Mouse (Mus musculus) v-Abl transformed pro-B cells (cell line): ENCODE data around the gene Gm20388.

Experiments
- in situ Hi-C, 2 experiments: fragments of 400-800 bp; cut with MboI; formaldehyde crosslinking; loops; one replicate each; pipeline ENCODE4 v1.15.1; 2025; ENCODE audit not compliant: unreplicated experiment in 2 of 2

The Gm20388 gene

DNA sequence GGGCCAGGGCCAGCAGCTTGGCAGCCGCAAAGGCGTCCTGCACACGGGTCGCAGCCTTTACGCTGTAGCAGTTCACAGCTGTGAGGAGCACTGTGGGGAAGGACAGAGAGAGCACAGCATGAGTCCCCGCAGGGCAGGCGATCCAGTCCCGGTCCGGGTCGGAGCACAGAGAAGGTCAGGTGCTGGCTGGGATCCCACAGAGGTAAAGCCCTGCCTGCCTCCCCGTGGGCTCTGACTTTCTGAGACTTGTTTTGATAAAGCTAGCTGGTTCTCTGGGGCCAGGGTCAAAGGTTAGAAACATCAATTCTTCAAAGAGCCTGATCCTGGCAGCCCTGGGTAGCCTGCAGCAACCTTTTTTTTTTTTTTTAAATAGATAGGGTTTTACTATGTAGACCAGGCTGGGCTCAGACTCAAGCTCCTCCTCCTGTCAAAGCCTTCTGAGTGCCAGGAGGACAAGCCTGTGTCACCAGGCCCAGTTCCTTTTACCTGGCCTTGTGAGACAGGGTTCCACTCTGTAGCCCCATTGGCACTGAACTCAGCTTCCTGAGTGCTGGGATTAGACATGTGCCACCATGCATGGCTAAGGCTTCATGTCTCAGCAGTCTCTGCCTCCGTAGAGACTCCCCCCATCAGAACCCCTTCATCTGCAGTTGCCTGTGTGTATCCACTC, 1986.0 kb downstream of the Gm20388 start:
- in situ Hi-C loops: no loop called here

DNA sequence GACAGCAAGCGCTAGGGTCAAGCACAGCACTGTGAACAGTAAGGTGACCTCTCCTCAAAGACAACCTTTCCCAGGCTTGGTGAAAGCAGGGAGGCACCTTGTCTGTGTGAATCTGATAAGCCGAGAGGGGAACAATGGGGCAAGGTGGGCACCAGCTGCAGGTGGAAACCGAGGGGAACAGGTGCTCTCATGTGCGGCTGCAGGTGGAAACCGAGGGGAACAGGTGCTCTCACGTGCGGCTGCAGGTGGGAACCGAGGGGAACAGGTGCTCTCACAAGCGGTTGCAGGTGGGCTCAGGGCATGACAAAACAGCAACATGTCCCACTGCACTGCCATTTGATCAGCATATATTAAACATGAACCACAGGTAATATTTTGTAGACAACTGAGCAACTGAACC, 1986.6 kb downstream of the Gm20388 start:
- in situ Hi-C loops: no loop called here

DNA sequence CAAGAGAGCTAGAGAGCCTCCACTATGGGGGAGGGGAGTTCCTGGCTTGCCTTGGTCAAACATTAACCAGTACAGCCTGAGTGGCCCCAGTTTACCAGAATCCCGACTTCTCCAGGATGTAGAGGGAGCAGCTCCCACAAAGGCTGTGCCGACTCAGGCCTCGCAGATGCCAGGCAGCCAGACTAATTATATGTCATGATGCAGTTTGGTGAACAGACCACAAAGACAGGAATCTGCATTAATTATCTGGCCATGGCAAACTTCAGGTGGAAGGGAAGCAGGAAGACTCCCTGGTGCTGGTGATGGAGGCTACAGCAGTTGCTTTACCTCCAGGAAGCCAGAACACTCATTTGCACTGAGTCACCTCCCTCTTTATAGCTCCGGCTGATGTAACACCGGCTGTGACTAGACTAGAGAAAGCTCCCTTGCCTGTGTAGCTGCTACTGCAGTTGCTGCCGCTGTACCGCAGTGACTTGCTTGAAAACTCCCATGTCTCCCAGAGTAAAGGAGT, 1987.3 kb downstream of the Gm20388 start:
- in situ Hi-C loops: no loop called here

DNA sequence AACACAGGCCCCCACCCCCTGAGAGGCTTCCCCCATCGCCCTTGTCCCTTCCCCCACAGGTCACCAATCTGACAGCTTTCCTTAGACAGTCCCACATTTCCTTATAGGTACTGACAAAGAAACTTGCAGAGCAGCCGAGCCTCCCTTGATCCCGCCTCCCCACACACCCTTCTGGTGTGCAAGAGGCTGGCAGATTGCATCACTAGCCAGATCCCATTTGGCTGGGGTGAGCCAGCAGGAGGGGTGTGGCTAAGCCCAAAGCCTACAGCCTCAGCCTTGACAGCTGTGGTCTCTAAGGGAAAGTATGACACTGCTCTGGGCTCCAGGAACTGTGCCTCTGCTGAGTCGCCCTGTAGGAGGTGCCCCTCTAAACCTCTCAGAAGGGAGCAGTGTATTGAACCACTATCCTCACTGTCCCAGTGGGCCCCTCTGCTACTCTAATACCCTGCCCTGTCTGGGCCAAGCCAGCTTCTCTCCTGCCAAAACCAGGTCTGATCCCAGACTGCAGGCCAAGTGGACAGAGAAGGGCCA, 1987.8 kb downstream of the Gm20388 start:
- in situ Hi-C loops: no loop called here

GRCm38 (mm10) chr8:121899180-121900044, 1988.8 kb downstream of the Gm20388 start:
- in situ Hi-C loops: loop anchor here in 1 of 2 experiments (5.0 kb wide), 1 partner anchor 47 kb away; no protein-coding TSS in a partner anchor

DNA sequence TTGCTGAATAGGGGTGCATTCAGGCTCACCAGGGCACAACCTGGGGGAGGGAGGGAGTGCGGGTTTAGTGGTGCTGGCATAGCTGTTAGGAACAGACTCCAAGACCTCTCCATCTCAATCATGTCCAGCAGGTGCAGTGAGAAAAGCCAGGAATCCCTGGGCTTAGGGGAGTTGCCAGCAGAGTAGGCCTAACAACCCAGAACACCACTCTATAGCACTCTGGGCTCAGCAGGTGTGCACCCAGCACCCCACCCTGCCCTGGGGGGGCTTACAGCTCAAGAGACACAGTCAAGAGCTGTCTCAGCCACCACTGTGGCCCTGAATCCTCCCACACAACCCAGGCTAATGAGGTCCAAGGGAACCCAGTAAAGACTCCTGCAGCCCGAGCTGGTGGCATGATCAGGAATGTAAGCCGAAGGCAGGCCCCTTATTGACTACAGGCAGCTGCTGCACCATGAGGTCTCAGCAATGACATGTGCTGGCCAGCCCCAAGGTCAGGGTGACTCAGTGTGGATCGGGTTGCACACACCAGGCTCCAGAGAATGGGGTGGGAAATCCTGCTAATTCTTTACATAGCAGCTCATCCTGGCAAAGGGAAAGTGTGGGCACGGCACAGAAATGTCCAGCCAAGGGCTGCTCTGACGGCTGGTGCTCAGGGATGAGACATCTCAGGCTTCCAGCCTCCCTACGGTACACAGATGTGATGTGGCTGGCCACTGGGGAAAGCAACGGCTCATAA, 1991.0 kb downstream of the Gm20388 start:
- in situ Hi-C loops: loop anchor here in 1 of 2 experiments (5.0 kb wide), 1 partner anchor 49 kb away; no protein-coding TSS in a partner anchor

DNA sequence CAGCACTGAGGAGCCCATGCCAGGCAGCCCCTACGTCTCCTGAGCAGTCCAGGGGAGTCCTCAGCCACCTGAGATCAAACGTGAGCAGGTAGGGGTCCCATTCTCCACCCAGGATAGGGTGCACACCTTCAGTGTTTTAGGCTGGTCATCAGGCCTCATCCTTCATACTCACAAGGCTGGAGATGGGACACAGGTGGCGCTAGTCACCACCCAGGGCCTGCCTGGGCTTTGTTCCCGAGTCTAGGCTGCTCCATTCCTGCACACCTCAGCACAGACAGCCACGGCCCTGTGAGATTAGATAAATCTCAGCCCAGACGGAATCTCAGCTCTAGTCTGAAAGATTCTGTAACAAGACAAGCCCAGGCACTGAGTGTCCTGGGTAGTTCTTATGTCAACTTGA, 1993.3 kb downstream of the Gm20388 start:
- in situ Hi-C loops: loop anchor here in 1 of 2 experiments (5.0 kb wide), 1 partner anchor 52 kb away; no protein-coding TSS in a partner anchor

DNA sequence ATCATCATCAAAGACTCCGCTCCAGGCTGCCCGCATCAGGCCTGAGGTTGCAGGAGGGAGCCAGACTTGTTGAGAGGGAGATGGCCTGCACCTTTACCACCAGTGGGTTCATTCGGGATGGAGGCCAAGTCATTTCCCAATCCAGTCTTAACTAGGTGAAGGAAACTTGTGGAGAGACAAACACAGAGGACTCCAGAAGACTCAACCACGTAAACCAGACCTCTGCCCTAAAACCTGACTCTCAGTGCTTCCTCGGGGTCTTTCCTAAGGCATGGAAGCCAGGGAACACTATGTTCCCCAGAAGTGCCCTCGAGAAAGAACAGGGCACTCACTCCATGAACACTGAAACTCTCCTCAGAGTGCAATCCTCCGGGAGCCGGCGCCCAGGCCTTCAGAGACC, 1994.4 kb downstream of the Gm20388 start:
- in situ Hi-C loops: loop anchor here in 1 of 2 experiments (5.0 kb wide), 1 partner anchor 53 kb away; no protein-coding TSS in a partner anchor

DNA sequence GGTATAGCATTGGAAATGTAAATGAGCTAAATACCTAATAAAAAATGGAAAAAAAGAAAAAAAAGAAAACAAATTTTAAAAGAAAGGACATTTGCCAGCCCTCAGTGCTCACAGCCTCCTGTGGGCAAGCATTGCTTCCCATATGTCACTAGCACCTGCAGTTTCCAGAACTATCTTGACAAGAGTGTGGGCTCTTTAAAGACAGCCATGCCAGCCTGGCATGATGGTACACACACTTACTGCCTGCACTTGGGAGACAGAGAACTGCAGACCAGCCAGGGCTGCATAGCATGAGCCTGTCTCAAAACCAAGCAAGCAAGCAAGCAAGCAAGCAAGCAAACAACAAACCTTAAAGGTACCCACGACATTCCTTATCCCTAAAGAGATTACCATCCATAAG, 1994.8 kb downstream of the Gm20388 start:
- in situ Hi-C loops: no loop called here

GRCm38 (mm10) chr8:121905864-121906263, 1995.2 kb downstream of the Gm20388 start:
- in situ Hi-C loops: no loop called here

DNA sequence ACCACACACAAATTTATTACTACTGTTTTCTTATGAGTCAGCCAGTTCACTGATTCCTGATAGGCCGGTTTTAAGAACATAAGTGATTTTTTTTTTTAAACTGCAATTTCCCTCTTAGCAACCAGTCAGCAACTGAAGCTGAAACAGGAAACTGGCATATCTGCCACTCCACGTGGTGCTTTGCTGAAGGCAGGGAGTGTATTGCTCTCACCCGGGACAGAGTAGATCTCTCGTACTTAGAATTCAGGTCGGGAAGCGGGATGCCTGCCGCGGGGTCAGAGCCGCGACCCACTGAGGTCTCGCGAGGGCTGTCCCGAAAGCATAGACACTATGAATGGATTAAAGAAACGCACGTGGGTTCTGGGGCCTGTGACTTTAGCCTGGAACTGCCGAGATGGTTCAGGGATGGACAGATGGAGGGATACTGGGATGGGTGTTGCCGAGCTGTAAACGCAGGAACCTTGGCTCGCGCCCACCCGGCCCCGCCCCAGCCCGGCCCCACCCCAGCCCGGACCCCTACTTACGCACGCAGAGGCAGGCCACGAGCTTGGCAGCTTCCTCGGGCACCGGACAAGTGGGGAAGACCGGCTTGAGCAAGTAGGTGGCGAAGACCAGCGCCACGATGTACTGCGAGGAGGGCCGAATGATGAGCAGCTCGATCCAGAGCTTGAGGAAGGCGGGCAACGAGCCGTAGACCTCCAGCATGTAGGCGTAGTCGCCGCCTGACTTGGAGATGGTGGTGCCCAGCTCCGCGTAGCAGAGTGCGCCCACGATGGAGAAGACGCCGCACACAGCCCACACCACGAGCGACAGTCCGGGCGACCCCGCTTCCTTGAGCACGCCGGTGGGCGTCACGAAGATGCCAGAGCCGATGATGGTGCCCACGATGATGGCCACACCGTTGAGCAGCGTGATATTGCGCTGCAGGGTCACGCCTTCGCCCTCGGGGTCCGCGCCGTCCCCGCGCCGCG, 1996.2 kb downstream of the Gm20388 start:
- in situ Hi-C loops: no loop called here

DNA sequence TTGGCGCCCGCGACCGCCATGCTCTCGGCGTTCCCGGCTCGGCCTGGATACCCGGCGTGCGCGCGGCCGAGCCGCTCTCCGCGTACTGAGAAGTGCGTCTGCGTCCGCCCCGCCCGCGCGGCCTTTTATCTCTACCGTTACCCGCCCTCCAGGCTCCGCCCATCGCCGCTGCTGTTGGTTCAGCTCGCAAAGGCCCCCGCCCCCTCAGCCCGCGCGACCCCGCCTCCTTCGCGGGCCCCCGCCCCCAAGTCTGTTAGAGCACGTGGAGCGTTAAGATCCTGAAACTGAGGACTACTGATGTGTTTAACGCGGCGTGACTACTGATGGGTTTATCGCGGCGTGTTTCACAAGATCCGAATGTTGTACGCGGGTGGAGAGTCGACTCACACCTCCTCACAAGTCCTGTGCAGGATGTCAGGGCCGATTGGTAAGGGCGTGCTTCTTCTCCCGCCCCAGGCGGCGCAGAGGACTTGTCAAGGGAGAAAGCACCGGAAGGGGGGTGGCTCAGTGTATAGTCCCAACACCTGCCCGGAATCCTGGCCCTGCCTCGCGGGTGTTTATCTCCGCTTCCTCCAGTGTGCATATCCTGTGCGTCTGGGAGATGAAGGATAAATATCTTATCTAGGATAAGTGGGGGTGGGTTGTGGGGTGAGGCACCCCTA, 1997.1 kb downstream of the Gm20388 start, which contains the start of gene Slc7a5:
Gene Slc7a5 (minus strand): TSS at position 108 of the 662 bp plus-strand sequence.
- in situ Hi-C loops: no loop called here

DNA sequence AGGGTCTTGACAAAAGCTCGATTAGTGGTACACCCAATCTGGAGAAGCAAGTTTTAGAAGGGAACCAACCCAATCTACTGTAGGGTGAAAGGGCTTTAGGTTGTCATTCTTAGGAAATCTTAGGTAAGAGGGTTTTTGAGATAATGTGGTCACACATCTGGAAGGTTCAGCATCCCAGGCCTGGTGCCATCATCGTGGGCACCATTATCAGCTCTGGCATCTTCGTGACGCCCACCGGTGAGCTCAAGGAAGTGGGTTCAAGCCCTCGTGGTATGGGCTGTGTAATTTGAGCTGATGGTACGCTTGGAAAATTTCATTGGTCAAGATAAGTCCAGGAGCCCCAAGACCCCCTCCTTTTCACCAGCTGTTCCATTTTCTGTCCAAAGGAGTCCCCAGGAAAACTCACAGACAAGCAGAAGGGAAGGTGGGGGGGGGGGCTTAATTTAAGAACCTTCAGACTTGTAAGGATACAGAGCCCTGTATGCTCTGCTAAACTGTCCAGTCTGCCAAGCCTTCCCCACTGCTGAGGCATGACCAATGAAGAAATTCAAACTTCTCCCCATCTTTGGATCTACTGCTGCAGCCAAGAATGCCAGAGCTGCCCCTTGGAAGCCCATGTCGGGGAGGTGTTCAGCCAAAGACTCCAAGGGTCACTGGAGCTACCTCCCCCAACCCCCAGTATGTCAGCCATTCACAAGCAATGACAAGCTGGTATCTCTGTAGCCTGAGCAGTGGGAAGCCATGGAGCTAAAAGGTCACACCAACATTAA, 1997.9 kb downstream of the Gm20388 start:
- in situ Hi-C loops: no loop called here

- in situ Hi-C loops: no loop called here
Measured at GRCm38 (mm10) chr8:121909148-121909541, 1998.5 kb downstream of the Gm20388 start.

DNA sequence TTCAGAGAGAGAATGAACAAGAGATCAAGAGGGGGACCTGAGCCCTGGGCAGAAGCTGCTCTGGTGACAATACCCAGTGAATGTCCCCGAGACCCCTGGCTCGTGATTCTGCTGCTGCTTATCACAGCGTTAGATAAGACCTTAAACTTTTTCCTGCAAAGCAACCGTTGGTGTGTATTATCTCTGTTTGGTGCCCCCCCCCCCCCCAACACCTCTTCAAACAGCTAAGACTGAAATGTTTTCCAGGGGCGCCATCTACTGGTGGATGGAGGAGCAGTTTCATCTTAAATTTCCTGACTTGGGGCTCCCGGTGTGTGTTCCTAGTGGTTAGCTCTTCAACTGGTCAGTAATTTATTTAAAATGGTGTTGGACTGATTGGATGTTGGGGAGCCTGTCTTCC, 1999.0 kb downstream of the Gm20388 start:
- in situ Hi-C loops: loop anchor here in 1 of 2 experiments (5.0 kb wide), 2 partner anchors 57 to 217 kb away; no protein-coding TSS in a partner anchor

DNA sequence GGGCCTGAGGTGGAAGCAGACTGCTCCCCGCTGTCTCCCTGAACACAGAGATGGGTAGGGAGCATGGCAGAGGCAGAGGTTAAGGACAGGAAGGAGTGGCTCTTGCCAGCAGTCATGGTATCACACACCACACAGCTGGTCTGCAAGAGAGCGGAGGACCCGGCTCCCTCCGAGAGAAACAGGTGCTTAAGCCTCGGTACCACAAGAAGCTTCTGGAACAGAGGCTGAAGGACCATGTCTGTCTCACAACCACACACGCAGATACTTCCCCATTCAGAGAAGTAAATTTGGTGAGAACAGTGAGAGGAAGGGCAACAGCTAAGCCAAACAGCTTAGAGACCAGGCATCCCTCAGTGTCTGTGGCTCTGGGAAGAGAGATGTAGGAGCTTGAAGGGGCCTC, 2000.8 kb downstream of the Gm20388 start:
- in situ Hi-C loops: loop anchor here in 1 of 2 experiments (5.0 kb wide), 2 partner anchors 59 to 219 kb away; no protein-coding TSS in a partner anchor

- in situ Hi-C loops: loop anchor here in 1 of 2 experiments (5.0 kb wide), 2 partner anchors 60 to 220 kb away; no protein-coding TSS in a partner anchor
Measured at GRCm38 (mm10) chr8:121911987-121912386, 2001.3 kb downstream of the Gm20388 start.

GRCm38 (mm10) chr8:121912831-121913230, 2002.2 kb downstream of the Gm20388 start:
- in situ Hi-C loops: loop anchor here in 1 of 2 experiments (5.0 kb wide), 2 partner anchors 61 to 221 kb away; no protein-coding TSS in a partner anchor
